Mouse (Mus musculus) cerebellum, adult 11 months (tissue): ENCODE results near the gene Slfn14.
"Not testable (repeated sequence)": the region's sequence is repeated elsewhere in the genome, so short reads cannot be mapped to it uniquely, and the experiment has no call there.

Experiments
- DNase-seq: peaks from one replicate; pipeline ENCODE4 v3.0.0; 2022

The Slfn14 gene

DNA sequence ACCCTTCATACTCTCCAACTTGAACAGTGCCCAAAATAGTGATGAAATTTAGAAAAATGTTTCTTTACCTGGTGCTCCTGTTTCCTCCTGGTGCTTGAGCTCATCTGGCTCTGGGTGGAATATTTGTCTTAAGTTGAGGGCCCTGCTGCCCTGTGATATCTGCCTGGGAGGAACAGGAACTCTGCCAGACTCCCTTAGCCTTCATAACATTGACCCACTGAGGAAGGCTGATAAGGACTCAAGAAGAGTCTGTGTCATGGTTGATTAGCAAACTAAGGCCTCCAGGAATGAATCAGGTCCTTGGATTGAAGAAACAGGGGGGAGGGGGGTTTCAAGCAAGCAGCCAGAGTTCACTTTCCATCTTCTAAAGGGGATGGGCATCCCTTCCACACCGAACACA lies at the start of gene Slfn14:
Gene Slfn14, minus strand, starts transcription at position 161 of the 400 bp plus-strand sequence.
- no peak for DNase-seq

DNA sequence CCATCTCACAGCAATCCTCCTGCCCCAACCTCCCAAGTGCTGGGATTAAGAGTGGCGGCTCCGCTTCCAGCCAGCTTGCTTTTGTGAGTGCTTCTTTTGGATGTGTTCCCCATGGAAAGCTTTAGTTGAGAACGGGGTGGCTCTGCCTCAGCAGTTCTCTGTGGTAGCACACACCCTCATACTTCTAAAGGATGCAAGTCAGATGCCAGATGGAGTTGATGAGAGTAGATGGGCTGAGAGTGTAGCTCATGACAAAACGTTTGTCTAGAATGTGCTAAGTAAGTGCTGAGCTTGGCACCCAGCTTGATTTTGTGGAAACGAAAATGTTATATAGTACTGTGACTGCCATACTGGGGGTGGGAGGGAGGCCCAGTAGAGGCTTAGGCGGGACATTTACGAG lies 49.3 kb upstream of the Slfn14 start:
- no peak for DNase-seq

DNA sequence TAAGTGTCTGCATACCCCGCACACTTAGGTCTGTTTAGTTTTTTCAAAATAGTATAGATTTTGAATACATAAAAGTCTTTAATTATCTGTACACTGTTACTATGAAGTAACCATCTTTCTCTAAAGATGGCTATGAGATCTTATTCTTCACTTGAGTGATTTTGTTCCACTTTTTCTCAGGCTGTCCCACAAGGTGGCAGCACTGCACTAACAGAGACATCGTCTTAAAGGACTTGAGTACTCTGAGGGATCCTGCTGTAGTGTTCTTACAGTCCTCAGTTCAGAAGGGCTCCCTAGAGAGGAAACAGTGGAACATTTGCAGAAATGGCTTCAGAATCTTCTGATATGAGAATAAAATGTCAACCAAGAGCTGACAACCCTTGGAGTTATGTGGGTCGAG lies 40.9 kb upstream of the Slfn14 start:
- DNase-seq: peak; percentile 43

GRCm38 (mm10) chr11:83326692-83327091 lies 40.2 kb upstream of the Slfn14 start:
- not testable (repeated sequence) for DNase-seq

GRCm38 (mm10) chr11:83319048-83319447 lies 32.5 kb upstream of the Slfn14 start:
- no peak for DNase-seq

DNA sequence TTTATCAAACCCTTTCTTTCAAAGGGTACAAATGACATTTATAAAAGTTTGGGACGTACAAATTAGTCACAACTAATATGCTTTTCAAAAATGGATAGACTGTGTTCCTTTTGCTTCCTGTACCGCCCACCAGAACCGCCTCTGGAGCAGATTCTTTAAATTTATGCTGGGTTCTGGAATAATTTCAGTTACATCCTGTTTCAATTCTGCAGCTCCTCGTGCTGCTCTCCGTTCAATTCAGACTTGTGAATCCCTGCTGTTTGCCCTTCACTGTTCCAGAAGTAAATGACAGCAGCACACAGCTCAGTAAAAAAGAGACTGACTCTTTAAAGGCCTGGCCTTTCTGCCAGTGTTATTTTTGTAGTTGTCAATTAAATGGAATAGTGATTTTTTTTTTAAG lies 25.9 kb upstream of the Slfn14 start:
- no peak for DNase-seq

DNA sequence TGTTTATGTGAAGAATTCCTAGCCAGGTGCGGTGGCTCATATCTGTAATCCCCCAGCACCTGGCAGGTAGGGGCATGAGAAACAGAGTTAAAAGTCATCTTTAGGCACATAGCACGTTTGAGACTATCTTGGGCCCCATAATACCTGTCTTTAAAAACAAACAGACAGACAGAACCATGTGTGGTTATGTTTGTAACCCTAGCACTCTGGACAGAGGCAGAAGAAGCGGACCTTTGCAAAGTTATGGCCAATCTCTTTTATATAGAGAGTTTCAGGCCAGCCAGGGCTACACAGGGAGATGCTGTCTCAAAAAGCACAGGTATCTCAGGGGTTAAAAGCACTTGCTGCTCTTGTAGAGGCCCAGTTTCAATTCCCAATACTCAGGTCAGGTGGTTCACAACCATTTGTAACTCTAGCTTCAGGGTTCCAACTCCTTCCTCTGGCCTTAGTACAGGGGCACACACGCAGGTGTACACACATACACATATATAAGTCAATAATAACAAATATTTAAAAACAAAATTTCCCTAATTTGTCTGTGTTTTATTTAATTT lies 20.3 kb upstream of the Slfn14 start:
- no peak for DNase-seq

GRCm38 (mm10) chr11:83304485-83304884 lies 18.0 kb upstream of the Slfn14 start:
- no peak for DNase-seq

DNA sequence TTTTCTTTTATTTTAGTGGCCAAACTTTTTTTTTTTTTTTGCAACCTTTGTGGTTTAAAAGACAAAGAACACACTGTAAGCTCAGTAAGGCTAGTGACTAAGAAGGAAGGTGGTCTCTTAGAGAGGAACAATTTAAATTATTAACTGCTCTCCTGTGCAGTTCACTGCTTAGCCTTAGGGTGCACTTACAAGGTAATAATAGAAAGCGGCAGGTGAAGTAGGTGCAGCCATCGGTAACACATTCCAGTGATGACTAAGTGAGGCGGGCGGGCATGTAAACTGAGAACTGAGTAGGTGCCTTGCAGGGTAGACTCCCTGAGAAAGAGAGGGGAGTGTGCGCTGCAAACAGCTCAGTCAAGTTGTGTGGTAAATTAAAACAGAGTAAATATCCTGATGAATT lies 17.2 kb upstream of the Slfn14 start:
- no peak for DNase-seq

GRCm38 (mm10) chr11:83302526-83303251 lies 16.2 kb upstream of the Slfn14 start, which contains the start of gene Pex12:
Gene Pex12, minus strand, starts transcription at chr11:83302586.
- DNase-seq: peak; percentile 92

- peak; percentile 26 for DNase-seq
Observed at GRCm38 (mm10) chr11:83302124-83302523, 15.6 kb upstream of the Slfn14 start.

DNA sequence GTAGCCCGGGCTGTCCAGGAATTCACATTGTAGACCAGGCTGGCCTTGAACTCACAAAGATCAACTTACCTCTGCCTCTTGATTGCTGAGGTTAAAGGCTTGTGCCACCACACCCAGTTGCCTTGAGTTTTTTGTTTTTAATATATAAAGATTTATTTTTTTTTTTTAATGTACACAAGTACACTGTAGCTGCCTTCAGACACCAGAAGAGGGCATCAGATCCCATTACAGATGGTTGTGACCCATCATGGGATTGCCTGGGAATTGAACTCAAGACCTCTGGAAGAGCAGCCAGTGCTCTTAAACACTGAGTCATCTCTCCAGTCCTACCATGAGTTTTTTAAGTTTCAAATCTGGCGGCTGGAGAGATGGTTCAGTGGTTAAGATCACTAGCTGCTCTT lies 14.9 kb upstream of the Slfn14 start:
- no peak for DNase-seq

- no peak for DNase-seq
Observed at GRCm38 (mm10) chr11:83299724-83300123, 13.2 kb upstream of the Slfn14 start.

- peak; percentile 90 for DNase-seq
Observed at GRCm38 (mm10) chr11:83298225-83299195, 12.0 kb upstream of the Slfn14 start, which contains the start of gene Ap2b1. Gene Ap2b1, plus strand, starts transcription at chr11:83299024.

DNA sequence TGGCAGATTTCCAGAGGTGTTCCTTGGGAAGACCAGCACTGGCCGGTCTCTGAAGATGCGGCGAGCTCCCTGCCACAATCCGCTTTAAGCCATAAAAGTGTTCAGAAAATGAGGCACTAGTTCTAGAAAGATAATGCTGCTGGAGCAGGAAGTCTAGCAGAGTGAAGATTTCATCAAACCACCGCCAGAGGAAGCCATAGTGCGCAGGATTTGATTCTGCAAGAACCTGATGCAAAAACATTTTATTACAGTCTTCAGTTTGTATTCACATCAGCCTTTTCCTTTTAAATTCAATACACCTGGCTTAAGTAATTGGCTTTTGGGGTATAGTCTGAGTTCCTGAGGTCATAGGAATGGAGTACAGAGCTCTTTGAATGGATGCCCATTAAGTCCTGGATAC lies 11.3 kb upstream of the Slfn14 start:
- no peak for DNase-seq

DNA sequence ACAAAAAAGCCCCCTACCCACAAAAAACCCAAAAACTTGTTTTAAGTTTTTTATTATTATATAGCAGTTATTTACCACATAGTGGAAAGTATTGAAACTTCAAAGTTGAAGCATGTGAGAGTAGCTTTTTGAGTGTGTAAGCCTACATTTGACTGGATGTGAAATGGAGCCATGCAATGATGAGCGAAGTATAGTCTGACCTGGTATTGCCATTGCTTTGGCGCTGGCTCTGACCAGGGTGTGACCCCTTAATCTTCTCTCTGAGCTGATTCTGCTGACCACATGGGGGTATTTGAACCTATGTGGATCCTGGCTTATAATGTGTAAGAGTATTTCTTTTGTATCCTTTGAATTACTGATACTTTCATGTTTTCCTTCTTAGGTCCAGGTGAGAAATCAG lies 7.6 kb upstream of the Slfn14 start:
- no peak for DNase-seq

DNA sequence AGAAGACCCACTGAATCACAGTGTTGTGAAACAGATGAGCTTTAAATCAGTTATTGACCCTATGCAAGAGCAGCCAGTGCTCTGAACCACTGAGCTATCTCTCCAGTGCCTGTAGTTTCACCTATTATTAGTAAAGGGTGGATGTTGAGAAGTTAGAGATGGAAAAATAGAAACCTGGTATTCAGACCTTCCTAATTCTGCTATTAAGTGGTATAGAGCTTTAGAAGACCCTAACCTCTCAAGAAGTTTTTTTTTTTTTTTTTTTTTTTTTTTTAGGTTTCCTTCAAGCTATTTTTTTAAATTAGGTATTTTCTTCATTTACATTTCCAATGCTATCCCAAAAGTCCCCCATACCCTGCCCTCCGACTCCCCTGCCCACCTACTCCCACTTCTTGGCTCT lies 6.7 kb upstream of the Slfn14 start:
- no peak for DNase-seq

GRCm38 (mm10) chr11:83292251-83292587 lies 5.7 kb upstream of the Slfn14 start:
- no peak for DNase-seq

DNA sequence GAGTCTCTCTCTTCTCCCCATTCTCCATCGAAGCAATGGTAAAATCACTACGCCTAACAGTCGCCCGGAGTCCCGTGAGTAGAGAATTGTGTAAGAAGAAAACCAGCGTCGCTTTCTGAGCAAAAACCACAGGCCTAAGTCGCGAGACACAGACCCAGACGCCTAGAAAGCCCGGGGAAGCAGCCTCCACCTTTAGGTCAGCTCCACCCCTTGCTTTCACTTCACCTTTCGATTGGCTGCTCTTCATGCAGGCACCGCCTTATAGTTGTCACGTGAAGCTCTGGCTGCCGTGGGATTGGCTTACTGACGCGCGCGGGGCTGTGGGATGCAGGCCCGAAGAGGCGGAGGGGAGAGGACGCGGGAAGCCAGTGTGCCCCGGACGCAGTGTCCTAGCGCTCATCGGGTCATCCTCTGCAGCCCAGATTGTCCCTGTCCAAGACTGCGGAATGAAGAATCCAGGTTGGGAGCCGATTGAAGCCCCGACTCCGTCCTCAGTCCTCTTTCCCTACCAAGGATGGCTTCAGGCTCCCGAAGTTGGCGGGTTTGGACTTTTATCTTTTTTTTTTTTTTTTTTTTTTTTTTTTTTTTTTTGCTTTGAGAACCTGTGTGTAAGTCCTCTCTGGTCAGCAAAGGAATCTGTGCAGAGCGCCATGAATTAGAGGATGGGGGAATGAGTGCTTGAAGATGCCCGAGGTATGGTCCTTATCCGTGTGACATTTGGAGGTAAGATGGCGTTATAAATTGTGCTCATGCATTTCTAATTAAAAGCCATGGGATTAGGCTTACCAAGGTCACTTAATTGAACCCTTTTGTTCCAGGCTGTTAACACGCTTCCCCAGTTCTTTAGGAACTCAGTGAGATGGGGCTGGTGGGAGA lies 5.1 kb upstream of the Slfn14 start:
- DNase-seq: peak; percentile 93

DNA sequence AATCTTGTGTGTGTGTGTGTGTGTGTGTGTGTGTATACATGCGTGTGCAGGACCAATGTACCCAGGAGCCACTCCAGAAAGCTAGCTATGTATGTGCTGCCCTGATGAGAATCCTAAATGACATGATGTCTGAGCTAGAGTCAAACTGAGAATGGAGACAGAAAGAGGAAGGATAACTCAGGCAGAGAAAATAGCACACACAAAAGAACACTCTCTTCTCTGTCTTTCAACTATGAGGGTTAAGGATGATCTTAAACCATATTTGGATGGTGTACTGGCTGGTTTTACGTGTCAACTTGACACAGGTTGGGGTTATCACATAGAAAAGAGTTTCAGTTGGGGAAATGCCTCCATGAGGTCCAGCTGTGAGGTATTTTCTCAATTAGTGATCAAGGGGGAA lies 3.1 kb upstream of the Slfn14 start:
- no peak for DNase-seq

DNA sequence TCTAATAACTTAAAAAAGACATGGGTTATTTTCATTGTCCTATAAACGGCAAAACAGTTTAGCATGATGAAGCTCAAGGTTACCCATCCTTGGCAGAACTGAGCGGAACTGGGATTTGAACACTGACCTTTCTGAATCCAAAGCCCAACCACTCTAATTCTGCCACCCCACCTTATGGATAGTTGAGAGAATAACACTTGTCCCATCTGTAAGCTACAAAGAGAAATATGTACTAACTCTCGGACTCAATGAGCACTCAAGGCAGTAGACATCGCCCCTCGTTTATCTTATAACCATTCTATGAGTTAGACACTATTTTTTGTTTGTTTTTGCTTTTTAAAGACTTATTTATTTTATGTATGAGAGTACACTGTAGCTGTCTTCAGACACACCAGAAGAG lies 2.5 kb upstream of the Slfn14 start:
- DNase-seq: no peak

- no peak for DNase-seq
Observed at GRCm38 (mm10) chr11:83285627-83286026, 899 bp downstream of the Slfn14 start.

- no peak for DNase-seq
Observed at GRCm38 (mm10) chr11:83282084-83282483, 4.4 kb downstream of the Slfn14 start.
